Mouse (Mus musculus): ENCODE measurements around the gene Cyp2b13. TPM values are rescaled to one million over a fixed set of nuclear protein-coding genes. Genes with fewer than 3 reads are reported as not detected.
"Not testable (repeated sequence)": the region's sequence is repeated elsewhere in the genome, so short reads cannot be mapped to it uniquely, and the experiment has no call there.

The Cyp2b13 gene
- total RNA-seq (2018; cell fraction: chromatin; rRNA removed) = not detected
- not detected for total RNA-seq (2018; cell fraction: cytosol; rRNA removed)
- not detected for total RNA-seq (2018; cell fraction: nucleus; rRNA removed)
- polyA plus RNA-seq (2018) = not detected in 3 replicates

GRCm38 (mm10) chr7:26061197-26061596 lies at the start of gene Cyp2b13:
Cyp2b13 (plus strand) TSS chr7:26061497.
- 83% methylated on average over 1 of the region's 2 CpGs for WGBS (ENCODE audit: missing documents)
- H3K36me3 ChIP-seq (ENCODE audit: inconsistent target); H3K27ac ChIP-seq; H3K4me3 ChIP-seq (ENCODE audit: inconsistent target); H3K79me2 ChIP-seq (ENCODE audit: inconsistent target): not testable (repeated sequence)

- not testable (repeated sequence) for H3K36me3 ChIP-seq (ENCODE audit: inconsistent target)
- no CpG with 5 or more reads among the region's 3 CpGs for WGBS (ENCODE audit: missing documents)
Measured at GRCm38 (mm10) chr7:26019814-26020332, 41.4 kb upstream of the Cyp2b13 start.

GRCm38 (mm10) chr7:26054885-26055630 lies 6.2 kb upstream of the Cyp2b13 start:
- not testable (repeated sequence) for H3K4me3 ChIP-seq (ENCODE audit: inconsistent target); H3K36me3 ChIP-seq (ENCODE audit: inconsistent target); H3K27ac ChIP-seq; H3K79me2 ChIP-seq (ENCODE audit: inconsistent target)
- WGBS (ENCODE audit: missing documents) = 85% methylated on average over 3 of the region's 4 CpGs

More at GRCm38 (mm10) chr7:26019814-26020332, 41.4 kb upstream of the Cyp2b13 start:
- H3K79me2 ChIP-seq (ENCODE audit: inconsistent target); H3K4me3 ChIP-seq (ENCODE audit: inconsistent target); H3K27ac ChIP-seq: not testable (repeated sequence)

- H3K27ac ChIP-seq; H3K4me3 ChIP-seq (ENCODE audit: inconsistent target); H3K36me3 ChIP-seq (ENCODE audit: inconsistent target); H3K79me2 ChIP-seq (ENCODE audit: inconsistent target): not testable (repeated sequence)
- 55% methylated on average over 29 of the region's 29 CpGs for WGBS (ENCODE audit: missing documents)
Measured at GRCm38 (mm10) chr7:26071677-26072076, 10.4 kb downstream of the Cyp2b13 start.

GRCm38 (mm10) chr7:26082595-26082994 lies 21.3 kb downstream of the Cyp2b13 start:
- Histone ChIP-seq H3K36me3 (ENCODE audit: inconsistent target) (no peaks in the 10 kb centered on the region), H3K4me3 (ENCODE audit: inconsistent target) (no peak overlapping the region), H3K27ac (no peak overlapping the region), H3K79me2 (ENCODE audit: inconsistent target) (no peaks in the 10 kb centered on the region)
- WGBS (ENCODE audit: missing documents) = 71% methylated on average over 2 of the region's 2 CpGs

GRCm38 (mm10) chr7:26087391-26087790 lies 26.1 kb downstream of the Cyp2b13 start:
- H3K27ac ChIP-seq = no peak overlapping the region
- H3K79me2 ChIP-seq (ENCODE audit: inconsistent target) = no peaks in the 10 kb centered on the region
- 78% methylated on average over 1 of the region's 1 CpGs for WGBS (ENCODE audit: missing documents)
- no peak overlapping the region for H3K4me3 ChIP-seq (ENCODE audit: inconsistent target)
- no peaks in the 10 kb centered on the region for H3K36me3 ChIP-seq (ENCODE audit: inconsistent target)

- H3K4me3 ChIP-seq (ENCODE audit: inconsistent target); H3K36me3 ChIP-seq (ENCODE audit: inconsistent target); H3K27ac ChIP-seq; H3K79me2 ChIP-seq (ENCODE audit: inconsistent target): not testable (repeated sequence)
Measured at GRCm38 (mm10) chr7:26088578-26088977, 27.3 kb downstream of the Cyp2b13 start.

GRCm38 (mm10) chr7:26139623-26140022 lies 78.3 kb downstream of the Cyp2b13 start:
- not testable (repeated sequence) for H3K4me3 ChIP-seq (ENCODE audit: inconsistent target); H3K36me3 ChIP-seq (ENCODE audit: inconsistent target); H3K79me2 ChIP-seq (ENCODE audit: inconsistent target); H3K27ac ChIP-seq
- WGBS (ENCODE audit: missing documents) = no CpG with 5 or more reads among the region's 2 CpGs

- not testable (repeated sequence) for H3K36me3 ChIP-seq (ENCODE audit: inconsistent target); H3K27ac ChIP-seq; H3K79me2 ChIP-seq (ENCODE audit: inconsistent target); H3K4me3 ChIP-seq (ENCODE audit: inconsistent target)
- WGBS (ENCODE audit: missing documents) = no CpG with 5 or more reads among the region's 3 CpGs
Measured at GRCm38 (mm10) chr7:26143657-26144056, 82.4 kb downstream of the Cyp2b13 start.

Other genes starting within 250 kb of the Cyp2b13 start
- gene Cyp2s1, start 244.6 kb upstream of the Cyp2b13 start, polyA plus RNA-seq (2018) = 0.17 to 0.20 TPM in 2 of 3 replicates, not detected in the other
- gene Cyp2b10, start 163.9 kb upstream of the Cyp2b13 start, polyA plus RNA-seq (2018) = not detected in 3 replicates
- gene Cyp2b9, start 111.9 kb downstream of the Cyp2b13 start, polyA plus RNA-seq (2018) = not detected in 3 replicates
- gene Vmn1r184, start 198.8 kb downstream of the Cyp2b13 start, polyA plus RNA-seq (2018) = not detected in 3 replicates
- not detected in 3 replicates for gene Cyp2a4, start 245.7 kb downstream of the Cyp2b13 start, polyA plus RNA-seq (2018)